Mouse (Mus musculus) embryonic fibroblast, embryonic 13.5 days (primary cell): ENCODE results near the gene Ska3.

ENCODE experiments used
- CTCF ChIP-seq: IDR thresholded peaks from 2 replicates; pipeline ENCODE4 v1.5.1; 2011; ENCODE audit warnings: mild to moderate bottlenecking, control low read depth, low read length, moderate library complexity, borderline replicate concordance; ENCODE audit not compliant: insufficient read depth
- POLR2A ChIP-seq: IDR thresholded peaks from 2 replicates; pipeline ENCODE4 v1.6.1; 2011; ENCODE audit warnings: low read depth, mild to moderate bottlenecking, control low read depth, low read length, moderate library complexity

DNA sequence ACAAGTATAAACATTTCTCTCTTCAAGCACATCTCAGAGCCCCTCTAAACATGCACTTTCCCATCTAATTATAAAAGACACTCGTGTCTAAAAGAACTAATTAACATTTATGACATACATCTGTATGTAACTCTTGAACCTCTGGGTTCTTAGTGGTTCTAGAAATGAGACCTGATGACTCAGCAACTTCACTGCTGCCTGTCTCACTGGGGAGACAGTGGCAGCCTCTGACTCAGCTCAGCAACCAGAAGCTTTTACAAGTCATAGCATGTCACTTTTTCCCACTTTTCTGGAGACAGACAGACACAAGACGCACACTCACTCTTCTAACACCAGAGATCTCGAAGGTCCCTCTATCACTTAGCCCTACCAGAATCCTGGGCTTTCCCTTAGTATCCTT, 24.3 kb upstream of the Ska3 start:
- TF ChIP-seq POLR2A (no peak), CTCF (no peak)
